Mouse (Mus musculus): Measurements from ENCODE around the gene Gnai2.

DNA sequence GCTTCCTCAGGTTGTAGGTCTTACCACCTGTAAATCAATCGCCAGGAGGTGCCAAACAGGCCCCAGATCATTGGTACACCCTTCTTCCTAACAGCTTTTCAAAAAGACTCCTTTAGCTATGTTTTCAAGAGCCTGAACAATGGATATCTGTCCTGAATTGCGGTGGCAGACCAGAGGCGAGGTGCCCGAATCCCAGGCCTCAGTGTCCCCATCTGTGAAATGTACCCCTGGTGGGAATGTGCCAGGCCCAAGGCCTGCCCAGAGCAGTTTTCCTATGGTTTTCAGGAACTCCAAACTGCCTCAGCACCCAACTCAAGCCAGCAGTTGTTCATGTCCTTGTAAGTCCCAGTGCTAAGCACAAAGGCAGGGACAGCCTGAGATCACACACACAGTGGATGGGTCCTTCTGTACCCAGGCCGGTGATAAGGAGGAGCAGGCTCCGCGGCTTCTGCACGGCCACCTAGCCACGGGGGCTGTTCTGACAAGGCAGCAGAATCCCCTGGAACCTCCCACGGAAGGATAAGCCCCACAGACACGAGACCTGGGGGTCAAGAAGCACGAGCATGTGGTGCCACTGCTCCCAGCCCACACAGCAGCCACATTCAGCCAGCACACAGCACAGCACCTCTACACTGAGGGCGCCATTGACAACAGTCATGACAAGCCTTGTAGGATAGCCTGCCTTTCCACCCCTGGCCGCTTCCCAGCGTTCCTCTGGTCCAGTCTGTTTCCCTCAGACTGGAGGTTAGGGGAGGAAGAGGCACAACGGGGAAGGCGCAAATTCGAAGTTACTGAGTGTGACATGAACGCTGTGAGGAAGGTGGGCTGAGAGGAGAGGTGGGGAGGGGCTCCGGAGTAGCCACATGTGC lies 7.5 kb downstream of the Gnai2 start:
- TF ChIP-seq POLR2A (IDR thresholded peaks at IDR 0.05; ENCODE audit: low read depth, low read length) (no peak), CTCF (IDR thresholded peaks at IDR 0.05; ENCODE audit: borderline replicate concordance, insufficient read depth, low read length) (no peak)

Data from embryonic fibroblast, embryonic 13.5 days (primary cell).